Mouse (Mus musculus) cerebellum, adult 11 months (tissue): ENCODE data around the gene Pdzrn3.
A peak's percentile ranks its signal among the peaks of the same experiment; 100 is the strongest.

Experiments used
- DNase-seq: peaks from one replicate; pipeline ENCODE4 v3.0.0; 2022

Pdzrn3 gene

DNA sequence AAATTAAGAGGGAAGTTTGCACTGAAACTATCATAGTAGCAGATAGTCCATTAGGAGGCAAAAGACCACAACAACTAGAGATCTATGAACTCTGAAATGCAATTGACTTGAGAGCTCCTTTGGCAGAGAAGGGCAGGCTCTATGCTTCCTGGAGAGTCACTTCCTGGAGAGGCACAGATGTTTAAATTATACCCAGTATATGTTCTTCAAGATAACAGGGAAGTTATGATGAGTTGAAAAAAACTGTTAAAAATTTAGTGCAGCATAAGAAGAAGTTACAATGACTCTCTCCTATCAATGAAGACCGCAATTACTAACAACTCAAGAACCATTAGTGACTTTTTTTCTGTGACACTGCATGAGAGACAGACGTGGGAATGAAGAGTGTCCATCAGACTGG lies 90.6 kb downstream of the Pdzrn3 start:
- DNase-seq = no peak

- no peak for DNase-seq
These were observed 93.2 kb downstream of the Pdzrn3 start for GRCm38 (mm10) chr6:101284368-101284955.

DNA sequence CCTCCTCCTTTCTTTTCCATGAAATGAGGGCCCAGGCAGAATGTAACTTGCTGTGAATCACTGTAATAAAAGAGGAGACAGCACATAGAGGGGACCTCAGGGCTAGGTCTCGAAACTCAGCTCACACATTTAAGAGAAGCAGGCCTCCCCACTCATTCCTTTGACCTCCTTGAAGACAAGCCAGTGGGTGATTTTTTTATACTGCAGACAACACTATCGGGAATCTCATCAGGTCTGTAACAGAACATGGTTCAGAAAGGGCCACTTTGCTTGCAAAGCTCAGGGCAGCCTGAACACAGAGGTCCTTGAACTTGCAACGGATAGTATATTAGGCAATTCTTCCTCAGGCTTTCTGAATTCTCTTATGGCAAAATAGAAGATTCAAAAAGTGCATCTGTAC lies 93.8 kb downstream of the Pdzrn3 start:
- no peak for DNase-seq

GRCm38 (mm10) chr6:101281644-101282043 lies 96.1 kb downstream of the Pdzrn3 start:
- DNase-seq = no peak

- DNase-seq = no peak
These were observed 96.9 kb downstream of the Pdzrn3 start for GRCm38 (mm10) chr6:101280811-101281218.

DNA sequence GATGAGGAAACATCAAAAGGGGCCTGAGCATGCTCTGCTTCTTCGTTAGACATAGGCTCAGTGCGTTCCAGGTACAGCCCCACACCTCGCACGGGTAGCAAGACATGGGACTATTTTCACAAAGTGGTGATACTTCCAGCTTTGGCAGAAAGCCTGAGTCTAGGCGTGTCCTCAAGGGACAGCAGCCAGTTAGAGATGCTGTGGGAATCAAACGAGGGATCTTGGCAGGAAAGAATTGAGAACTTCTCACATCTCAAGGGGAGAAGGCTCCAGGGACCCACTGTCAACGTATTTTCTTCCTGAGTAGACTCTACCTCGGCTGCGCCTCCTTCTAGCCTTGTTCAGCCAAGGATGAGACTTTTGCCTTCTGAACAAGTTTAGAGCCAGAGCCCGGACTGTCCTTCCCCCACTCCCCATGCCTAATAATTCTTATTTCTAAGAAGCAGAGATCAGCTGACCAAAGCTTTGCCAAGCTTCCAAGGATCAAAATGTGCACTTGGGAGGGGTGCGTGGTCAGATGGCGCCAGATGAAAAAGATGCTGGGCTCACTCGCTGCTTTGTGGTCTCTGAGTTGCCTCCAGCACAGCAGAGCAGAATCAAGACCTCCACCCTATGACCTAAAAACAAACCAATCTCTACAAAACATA lies 99.3 kb downstream of the Pdzrn3 start:
- DNase-seq = no peak

DNA sequence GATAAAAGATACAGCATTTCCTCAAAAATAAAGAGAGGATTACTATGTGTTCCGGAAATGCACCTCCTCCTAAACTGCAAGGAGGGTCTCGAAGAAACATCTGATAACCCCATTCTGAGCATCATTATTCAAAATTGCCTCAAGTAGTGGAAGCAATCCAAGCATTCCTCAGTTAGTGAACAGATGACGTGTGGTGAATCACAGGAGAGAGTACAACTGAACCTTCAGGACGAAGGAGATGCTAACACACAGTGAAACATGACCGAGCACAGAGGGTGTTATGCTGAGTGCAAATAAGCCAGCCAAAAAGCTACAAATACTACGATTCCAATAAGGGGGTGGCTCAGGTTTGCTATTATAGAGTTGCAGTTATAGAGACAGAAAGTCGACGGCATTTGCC lies 101.4 kb downstream of the Pdzrn3 start:
- DNase-seq = no peak

- DNase-seq = no peak
These were observed 101.9 kb downstream of the Pdzrn3 start for GRCm38 (mm10) chr6:101275806-101276205.

DNA sequence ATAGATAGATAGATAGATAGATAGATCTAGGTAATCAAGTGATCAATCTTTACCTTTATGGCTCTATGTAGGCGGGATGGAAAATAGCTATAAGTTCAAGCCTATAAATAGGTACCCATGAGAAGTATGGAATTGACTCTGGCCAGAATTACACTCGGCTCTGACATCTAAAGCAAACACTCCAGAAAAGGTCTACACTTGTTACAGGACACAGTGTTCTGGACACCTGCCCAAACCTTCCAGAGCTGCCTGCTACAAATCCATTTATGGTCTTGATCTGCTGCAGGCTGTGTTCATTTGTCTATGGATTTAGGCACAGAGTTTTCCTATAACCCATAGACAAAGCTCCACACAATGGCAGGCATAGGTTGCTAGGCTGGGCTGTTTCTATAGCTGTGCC lies 102.9 kb downstream of the Pdzrn3 start:
- DNase-seq = no peak

- no peak for DNase-seq
These were observed 105.4 kb downstream of the Pdzrn3 start for GRCm38 (mm10) chr6:101272256-101272655.

- DNase-seq = no peak
These were observed 106.1 kb downstream of the Pdzrn3 start for GRCm38 (mm10) chr6:101271378-101272135.

DNA sequence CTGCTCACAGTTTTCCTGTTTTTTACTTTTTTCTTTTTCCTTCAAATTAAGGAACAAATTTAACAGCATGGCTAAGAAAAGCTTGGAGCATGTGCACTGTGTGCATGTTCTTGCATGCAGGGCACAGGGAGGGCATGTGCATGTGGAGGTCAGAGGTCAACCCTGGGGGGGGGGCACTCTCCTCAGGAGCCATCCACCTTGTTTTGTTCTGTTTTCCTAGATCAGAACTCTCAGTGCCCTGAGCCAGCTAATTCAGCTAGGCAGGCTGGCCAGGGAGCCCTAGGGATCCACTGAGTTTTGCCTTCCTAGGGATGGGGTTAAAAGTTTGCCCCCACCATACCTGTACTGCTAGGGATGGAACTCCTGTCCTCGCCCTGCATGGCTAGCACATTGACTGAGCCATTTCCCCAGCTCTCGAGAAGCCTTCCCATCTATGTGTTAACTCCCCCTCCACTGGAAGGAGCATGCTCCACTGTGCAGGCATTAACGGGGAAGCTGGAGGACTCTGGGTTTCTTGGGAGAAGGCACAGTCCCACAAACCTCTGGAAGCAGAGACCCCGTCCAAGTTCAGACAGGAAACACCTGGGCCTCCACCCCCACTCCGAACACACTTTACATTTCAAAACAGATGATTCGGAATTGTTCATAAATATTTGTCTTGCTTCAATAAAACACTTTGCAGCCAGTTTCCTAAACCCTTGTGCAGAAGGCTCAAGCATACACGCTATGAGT lies 107.4 kb downstream of the Pdzrn3 start:
- DNase-seq = no peak

GRCm38 (mm10) chr6:101269335-101270094 lies 108.2 kb downstream of the Pdzrn3 start:
- no peak for DNase-seq

DNA sequence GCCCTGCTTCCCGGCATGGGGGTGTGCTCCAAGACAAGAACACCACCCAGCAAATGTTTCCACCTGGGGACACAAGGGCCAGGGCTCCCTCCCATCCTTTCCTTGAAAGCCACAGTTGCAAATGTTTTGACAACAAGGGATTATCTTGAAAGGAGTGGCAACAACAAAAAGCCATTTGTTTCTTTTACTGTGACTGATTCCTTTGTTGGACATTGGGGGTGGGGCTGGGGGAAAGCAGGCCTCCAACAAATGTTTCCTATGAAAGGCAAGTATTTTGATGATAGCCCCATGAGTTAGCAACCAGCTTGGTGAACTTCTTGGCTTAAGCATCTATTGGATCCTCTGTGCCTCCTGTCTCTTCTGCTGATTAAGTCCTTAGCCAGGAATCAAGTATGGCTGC lies 109.4 kb downstream of the Pdzrn3 start:
- DNase-seq = no peak

GRCm38 (mm10) chr6:101266787-101267186 lies 110.9 kb downstream of the Pdzrn3 start:
- no peak for DNase-seq

DNA sequence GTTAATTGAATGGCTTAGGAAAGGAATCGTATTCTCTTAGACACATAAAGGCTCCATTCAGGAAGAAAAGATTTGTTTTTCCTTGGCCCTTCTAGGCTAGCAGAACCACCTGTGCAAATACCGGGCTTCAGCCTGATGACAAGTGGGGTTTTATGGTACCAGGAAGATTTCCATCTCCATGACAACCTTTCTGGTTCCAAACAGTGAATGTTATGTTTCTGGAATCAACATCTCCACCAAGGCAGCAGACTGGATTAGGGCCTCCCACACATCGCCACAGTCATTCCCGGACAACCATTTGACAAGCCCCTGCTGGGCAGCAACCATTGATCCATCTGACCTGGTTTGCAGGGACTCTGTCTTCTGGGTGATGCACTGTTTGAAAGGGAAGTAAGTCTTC lies 114.2 kb downstream of the Pdzrn3 start:
- no peak for DNase-seq

DNA sequence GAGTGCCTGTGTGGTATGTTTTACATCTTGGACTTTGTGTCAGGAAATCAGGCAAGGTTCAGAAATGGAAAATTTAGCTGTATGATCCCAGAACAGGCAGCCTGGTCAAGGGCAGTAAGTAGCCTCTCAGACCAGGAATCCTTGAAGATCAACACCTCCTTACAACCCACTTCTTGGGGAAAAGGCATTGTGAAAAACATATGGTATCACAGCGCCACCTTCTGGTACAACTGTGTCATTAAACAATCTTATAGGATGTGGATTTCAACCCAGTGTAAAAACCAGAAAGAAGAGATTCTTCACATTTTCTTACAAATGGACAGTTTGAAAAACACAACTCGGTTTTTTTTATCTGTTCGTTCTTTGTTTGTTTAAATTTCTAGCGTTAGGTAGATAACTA lies 116.2 kb downstream of the Pdzrn3 start:
- DNase-seq = peak; percentile 3

GRCm38 (mm10) chr6:101259411-101259810 lies 118.3 kb downstream of the Pdzrn3 start:
- DNase-seq = no peak

- DNase-seq = no peak
These were observed 120.3 kb downstream of the Pdzrn3 start for GRCm38 (mm10) chr6:101257418-101257817.

DNA sequence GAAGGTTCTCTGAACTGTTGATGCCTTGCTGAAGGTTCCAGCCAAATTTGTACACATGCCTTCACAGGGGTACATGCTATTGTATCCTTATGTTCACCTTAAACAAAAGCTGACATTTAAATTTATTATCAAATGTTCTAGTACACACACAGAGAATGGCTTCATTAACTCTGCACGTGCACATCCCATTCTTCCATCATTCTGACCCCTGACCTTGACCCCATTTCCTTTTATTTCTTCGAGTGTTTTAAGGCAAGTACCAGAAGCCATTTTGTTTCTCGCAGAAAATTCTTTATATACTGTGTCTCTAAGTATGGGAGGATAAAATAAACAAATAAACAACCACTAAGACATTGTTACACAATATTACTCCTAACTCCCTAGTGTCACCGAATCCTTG lies 123.0 kb downstream of the Pdzrn3 start:
- DNase-seq = no peak

DNA sequence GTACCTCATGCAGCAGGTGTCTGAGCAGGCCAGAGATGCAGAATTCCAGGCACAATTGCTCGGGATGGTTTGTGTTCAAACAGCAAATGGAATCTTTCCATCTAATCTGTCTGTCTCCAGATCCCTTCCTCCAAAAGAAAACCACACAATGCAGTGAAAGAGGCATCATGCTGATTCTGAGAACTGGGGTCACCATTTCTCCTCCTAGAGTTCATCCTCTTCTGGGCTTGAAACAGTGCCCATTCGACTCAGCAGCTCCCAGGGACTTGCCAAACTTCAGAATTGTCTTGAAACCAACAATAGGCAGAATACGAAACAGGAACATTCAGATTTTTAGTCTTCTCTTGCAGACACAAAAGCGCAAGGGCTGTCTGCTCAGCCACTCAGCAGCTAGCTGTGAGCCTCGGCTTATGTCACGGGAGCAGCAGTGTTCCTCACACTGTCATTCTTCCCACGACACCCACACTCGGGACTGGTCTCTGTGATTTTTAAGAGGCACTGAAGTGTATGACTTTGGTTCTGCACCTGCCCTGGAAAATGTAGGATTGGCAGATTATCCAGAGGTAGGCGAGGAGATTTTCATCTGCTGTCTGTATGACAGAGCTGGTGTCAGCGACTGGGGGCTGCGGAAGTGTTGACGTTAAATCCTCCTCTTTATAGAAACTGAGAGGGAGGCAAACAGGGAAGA lies 125.6 kb downstream of the Pdzrn3 start:
- DNase-seq = no peak

DNA sequence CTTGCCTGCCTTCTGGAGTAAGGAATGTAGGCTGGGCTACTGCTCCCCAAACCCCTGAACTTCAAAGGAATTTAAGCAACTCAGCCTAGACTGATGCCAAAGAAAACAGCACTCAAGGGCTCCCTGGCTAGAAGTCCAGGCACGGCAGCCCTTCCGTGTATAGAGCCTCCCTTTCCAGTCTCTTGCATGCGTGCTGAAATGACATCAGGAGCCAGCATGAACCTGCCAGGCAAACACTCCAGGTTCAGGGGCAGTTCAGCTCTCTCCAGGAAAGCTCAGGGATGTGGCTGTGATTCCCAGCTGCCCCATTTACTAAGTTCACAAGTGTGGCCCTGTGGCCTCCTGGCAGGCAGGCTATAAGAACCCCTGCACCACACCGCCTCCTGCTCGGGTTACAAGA lies 126.5 kb downstream of the Pdzrn3 start:
- DNase-seq = no peak
